Mouse (Mus musculus): Measurements from ENCODE around the gene Itgb3. TPM values are rescaled to one million over a fixed set of nuclear protein-coding genes. Genes with fewer than 3 reads are reported as not detected.

Gene Itgb3
- polyA plus RNA-seq, 1 experiment from 2014 or later, result 2.8 TPM

DNA sequence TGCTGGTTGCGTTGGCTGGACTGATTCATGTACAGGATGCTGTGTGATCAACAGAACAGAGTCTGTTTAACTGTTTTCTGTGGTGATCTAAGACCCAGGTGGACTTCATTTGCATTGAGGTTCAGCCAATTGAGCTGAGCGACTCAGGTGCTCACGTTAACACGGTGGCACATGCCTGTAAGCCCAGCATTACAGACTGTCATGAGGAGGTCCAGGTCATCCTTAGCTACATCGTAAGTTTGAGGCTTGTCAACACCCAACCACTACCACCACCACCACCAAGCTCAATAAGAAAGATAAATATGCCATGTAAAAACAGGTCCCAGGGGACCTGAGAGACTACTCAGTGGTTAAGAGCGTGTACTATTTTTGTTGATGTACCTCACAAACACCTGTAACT is 37.6 kb downstream of the Itgb3 start:
- no peak overlapping the region for H3K4me2 ChIP-seq (replicated peaks)
- no peaks in the 10 kb centered on the region for H3K36me3 ChIP-seq
- H3K4me1 ChIP-seq, result no peaks in the 10 kb centered on the region
- no peak overlapping the region for H3K27ac ChIP-seq (replicated peaks)
- H3K4me3 ChIP-seq, result no peak overlapping the region
- no peaks in the 10 kb centered on the region for H3K27me3 ChIP-seq
- no peak for ATAC-seq (ENCODE audit: low FRiP score, low read depth)
- no peaks in the 10 kb centered on the region for H3K9me3 ChIP-seq
- WGBS, result 96% methylated on average over 6 of the region's 6 CpGs
- H3K9ac ChIP-seq (replicated peaks), result no peak overlapping the region

DNA sequence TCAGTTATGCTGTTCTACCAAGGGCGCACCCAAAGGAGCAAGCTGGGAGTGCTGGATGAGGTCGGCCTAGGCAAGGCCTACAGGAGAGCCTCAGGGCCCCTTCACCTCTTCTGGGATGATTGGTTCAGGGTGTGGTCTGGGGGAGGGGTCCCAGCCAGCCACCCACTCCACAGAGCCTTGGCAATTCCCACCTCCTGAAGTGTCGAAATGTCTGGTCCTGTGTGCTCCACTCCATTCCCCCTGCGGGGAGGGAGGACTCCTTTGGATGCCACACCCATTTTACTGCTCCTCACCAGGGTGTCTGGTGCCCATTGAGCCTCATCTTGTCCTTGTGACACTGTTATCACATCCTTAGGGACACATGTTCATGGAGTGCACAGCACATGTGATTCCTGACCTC is 38.4 kb downstream of the Itgb3 start:
- WGBS, result 80% methylated on average over 4 of the region's 4 CpGs
- no peak for ATAC-seq (ENCODE audit: low FRiP score, low read depth)
- H3K4me3 ChIP-seq, result no peak overlapping the region

DNA sequence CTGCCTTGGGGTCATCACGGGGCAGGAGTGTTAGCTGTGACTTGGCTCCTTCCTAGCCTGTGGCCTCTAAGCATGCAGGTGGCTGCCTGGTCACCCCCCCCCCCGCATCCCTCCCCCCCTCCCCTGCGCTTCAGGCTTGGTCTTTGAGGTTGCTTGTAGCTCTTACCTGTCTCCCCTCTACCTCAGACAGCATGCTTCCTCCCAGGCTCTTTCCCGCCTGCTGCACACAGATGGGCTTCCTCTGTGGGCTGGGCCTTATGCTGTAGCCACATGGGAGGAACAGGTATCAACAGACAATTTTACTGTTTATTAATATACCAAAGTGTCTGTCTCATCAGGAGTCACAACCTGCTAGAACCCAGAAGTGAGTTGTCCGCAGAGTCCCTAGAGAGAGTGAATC is 38.8 kb downstream of the Itgb3 start:
- Histone ChIP-seq H3K36me3 (no peaks in the 10 kb centered on the region), H3K4me3 (no peak overlapping the region), H3K9me3 (no peaks in the 10 kb centered on the region), H3K4me2 (replicated peaks) (no peak overlapping the region), H3K4me1 (no peaks in the 10 kb centered on the region), H3K27ac (replicated peaks) (no peak overlapping the region), H3K9ac (replicated peaks) (no peak overlapping the region), H3K27me3 (no peaks in the 10 kb centered on the region)
- ATAC-seq (ENCODE audit: low FRiP score, low read depth), result no peak
- WGBS, result 90% methylated on average over 5 of the region's 5 CpGs

More for the DNA sequence above, 38.4 kb downstream of the Itgb3 start:
- Histone ChIP-seq H3K9me3 (no peaks in the 10 kb centered on the region), H3K27me3 (no peaks in the 10 kb centered on the region), H3K27ac (replicated peaks) (no peak overlapping the region), H3K4me1 (no peaks in the 10 kb centered on the region), H3K9ac (replicated peaks) (no peak overlapping the region), H3K4me2 (replicated peaks) (no peak overlapping the region), H3K36me3 (no peaks in the 10 kb centered on the region)

DNA sequence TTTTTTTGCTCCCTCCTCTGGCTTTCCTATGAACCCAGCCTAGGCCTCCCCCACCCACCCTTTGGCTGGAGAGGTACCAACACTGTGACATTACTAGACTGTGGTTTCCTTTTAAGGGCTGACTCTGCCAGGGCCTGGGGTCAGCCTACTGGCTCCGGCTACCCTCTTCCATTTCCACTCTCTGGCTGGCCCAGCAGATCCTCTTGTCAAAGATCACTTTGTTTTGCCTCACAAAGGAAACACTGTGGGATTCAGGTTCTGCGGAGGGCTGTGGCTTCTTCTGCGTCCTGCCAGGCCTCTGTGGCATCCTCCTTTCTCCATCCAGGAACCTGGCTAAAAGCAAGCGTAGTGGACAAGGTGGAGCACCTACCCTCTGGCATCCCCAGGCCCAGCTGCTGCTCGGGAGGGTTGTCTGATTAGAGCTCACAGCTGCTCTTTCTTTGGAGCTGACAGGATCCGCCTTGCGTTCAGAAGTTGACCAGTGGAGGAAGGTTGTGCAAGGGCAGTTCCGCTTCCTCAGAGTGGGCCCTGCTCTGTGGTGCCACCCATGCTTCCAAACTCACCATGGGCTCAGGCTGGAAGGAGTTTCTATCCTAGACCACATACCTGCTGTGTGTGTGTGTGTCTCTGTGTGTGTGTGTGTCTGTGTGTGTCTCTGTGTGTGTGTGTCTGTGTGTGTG is 39.5 kb downstream of the Itgb3 start:
- H3K27ac ChIP-seq (replicated peaks), result no peak overlapping the region
- H3K36me3 ChIP-seq, result no peaks in the 10 kb centered on the region
- no peak overlapping the region for H3K4me2 ChIP-seq (replicated peaks)
- no peaks in the 10 kb centered on the region for H3K9me3 ChIP-seq
- no peak overlapping the region for H3K9ac ChIP-seq (replicated peaks)
- 59% methylated on average over 8 of the region's 8 CpGs for WGBS
- no peak overlapping the region for H3K4me3 ChIP-seq
- ATAC-seq (ENCODE audit: low FRiP score, low read depth), result no peak
- H3K27me3 ChIP-seq, result no peaks in the 10 kb centered on the region
- H3K4me1 ChIP-seq, result no peaks in the 10 kb centered on the region

DNA sequence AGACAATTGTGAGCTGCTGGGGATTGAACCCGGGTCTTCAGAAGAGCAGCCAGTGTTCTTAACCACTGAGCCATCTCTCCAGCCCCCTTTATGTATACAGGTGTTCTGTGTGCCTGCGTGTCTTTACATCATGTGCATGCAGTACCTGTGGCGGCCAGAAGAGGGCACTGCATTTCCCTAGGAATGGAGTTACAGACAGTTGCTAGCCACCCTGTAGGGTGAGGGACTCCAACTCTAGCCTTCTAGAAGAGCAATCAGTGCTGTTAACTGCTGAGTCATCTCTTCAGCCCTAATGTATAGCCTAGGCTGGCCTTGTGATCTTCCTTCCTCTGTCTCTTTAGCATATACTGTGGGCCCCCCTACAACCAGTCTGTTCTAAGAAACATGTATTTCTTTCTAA is 40.8 kb downstream of the Itgb3 start:
- no peak overlapping the region for H3K9ac ChIP-seq (replicated peaks)
- no peak for ATAC-seq (ENCODE audit: low FRiP score, low read depth)
- H3K9me3 ChIP-seq, result no peaks in the 10 kb centered on the region
- no peak overlapping the region for H3K4me3 ChIP-seq
- H3K4me2 ChIP-seq (replicated peaks), result no peak overlapping the region
- no peak overlapping the region for H3K27ac ChIP-seq (replicated peaks)
- H3K36me3 ChIP-seq, result no peaks in the 10 kb centered on the region
- WGBS, result 55% methylated on average over 3 of the region's 3 CpGs
- no peaks in the 10 kb centered on the region for H3K27me3 ChIP-seq
- no peaks in the 10 kb centered on the region for H3K4me1 ChIP-seq

DNA sequence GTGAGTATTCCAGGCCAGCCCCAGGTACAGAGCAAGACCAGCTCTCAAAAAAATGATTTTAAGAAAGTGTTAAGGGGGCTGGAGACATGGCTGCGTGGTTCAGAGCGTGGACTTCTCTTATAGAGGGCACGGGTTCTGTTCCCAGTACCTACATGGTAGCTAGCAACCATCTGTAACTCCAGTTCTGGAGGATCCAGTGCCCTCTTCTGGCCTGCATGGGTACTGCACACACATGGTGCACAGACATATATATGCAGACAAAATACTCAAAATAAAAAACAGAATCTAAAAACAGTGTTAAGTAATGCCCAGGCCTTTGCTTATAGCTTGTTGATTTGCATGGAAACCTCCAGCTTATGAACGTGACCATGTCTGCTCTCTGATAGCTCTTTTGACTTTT is 52.8 kb downstream of the Itgb3 start:
- no peaks in the 10 kb centered on the region for H3K4me1 ChIP-seq
- H3K4me3 ChIP-seq, result no peak overlapping the region
- no peak overlapping the region for H3K4me2 ChIP-seq (replicated peaks)
- H3K9ac ChIP-seq (replicated peaks), result no peak overlapping the region
- ATAC-seq (ENCODE audit: low FRiP score, low read depth), result no peak
- no peak overlapping the region for H3K27ac ChIP-seq (replicated peaks)
- no peaks in the 10 kb centered on the region for H3K9me3 ChIP-seq
- H3K36me3 ChIP-seq, result no peaks in the 10 kb centered on the region
- 89% methylated on average over 4 of the region's 4 CpGs for WGBS
- no peaks in the 10 kb centered on the region for H3K27me3 ChIP-seq

DNA sequence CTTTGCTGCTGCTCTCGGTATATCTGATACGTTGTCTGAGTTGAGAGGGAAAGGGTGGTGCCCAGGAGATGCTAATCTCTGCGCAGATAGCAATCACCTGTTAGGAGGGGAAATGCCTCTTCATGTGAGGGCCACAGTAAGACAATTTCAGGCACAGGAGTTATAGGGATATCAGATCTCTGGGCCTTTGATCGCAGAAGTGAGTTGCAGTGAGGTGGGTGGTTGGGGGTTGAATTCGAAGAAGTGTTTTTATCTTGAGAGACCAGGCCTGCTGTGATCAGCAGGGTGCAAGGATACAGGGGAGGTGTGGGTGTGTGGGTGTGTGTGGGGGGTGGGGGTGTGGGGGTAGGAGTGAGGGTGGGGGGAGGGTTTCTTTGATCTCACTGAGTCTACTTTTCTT is 53.3 kb downstream of the Itgb3 start:
- WGBS, result 82% methylated on average over 5 of the region's 5 CpGs
- ATAC-seq (ENCODE audit: low FRiP score, low read depth), result no peak

DNA sequence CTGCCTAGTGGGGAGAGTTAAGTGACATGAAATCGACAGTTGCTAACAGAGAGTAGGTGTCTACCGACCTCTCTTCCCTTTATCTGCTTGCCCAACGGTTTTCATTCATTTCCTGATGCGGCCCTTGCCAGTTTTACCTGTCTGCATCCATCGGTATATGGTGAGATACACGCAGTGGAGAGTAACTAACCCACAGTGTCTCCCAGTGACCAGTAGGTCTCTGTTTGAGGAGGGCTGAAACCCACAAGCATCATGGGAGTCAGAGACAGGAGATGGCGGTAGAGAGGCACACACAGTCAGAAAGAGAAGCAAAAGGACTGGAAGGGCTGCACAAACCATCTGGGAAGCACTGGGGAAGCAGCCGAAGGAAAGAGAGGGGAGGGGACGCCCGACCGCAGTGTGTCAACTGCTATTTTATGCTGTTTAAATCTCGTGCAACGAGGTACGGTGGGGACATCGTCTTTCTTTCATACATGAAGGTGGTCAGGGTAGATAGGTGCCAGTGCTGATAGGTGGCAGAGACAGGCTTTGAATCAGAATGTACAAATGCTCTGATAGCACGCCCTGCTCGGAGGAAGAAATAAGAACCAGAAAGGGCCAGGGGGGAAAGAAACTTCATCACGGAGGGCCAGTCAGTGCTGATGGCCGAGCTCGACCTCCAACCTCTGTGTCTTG is 53.9 kb downstream of the Itgb3 start:
- ATAC-seq (ENCODE audit: low FRiP score, low read depth), result no peak
- H3K4me3 ChIP-seq, result no peak overlapping the region
- H3K27me3 ChIP-seq, result no peaks in the 10 kb centered on the region
- H3K36me3 ChIP-seq, result no peaks in the 10 kb centered on the region
- no peak overlapping the region for H3K4me2 ChIP-seq (replicated peaks)
- no peaks in the 10 kb centered on the region for H3K9me3 ChIP-seq
- WGBS, result 82% methylated on average over 20 of the region's 20 CpGs
- H3K27ac ChIP-seq (replicated peaks), result no peak overlapping the region
- no peaks in the 10 kb centered on the region for H3K4me1 ChIP-seq
- H3K9ac ChIP-seq (replicated peaks), result no peak overlapping the region

More for the DNA sequence above, 53.3 kb downstream of the Itgb3 start:
- Histone ChIP-seq H3K9me3 (no peaks in the 10 kb centered on the region), H3K9ac (replicated peaks) (no peak overlapping the region), H3K27me3 (no peaks in the 10 kb centered on the region), H3K4me1 (no peaks in the 10 kb centered on the region), H3K4me2 (replicated peaks) (no peak overlapping the region), H3K27ac (replicated peaks) (no peak overlapping the region), H3K4me3 (no peak overlapping the region), H3K36me3 (no peaks in the 10 kb centered on the region)

DNA sequence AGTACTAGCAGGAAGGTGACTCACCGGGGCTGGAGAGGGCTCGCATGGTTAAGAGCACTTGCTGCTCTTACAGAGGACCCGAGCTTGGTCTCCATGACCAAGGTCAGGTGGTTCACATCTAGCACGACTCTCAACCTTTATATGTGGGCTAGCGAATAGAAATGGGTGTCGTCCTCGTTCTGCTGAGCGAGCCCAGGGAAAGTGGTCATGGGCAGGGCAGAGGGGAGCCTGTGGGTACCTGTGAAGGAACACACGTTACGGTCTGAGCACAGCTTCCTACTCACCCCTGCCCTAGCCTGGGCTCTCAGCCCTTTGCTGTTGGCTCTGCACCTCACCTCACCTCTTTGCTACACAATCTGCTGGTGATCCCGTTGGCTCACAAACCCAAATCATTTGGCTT is 54.8 kb downstream of the Itgb3 start:
- no peaks in the 10 kb centered on the region for H3K36me3 ChIP-seq
- no peak overlapping the region for H3K4me2 ChIP-seq (replicated peaks)
- H3K27me3 ChIP-seq, result no peaks in the 10 kb centered on the region
- no peaks in the 10 kb centered on the region for H3K9me3 ChIP-seq
- WGBS, result 91% methylated on average over 11 of the region's 11 CpGs
- H3K9ac ChIP-seq (replicated peaks), result no peak overlapping the region
- no peak for ATAC-seq (ENCODE audit: low FRiP score, low read depth)
- no peak overlapping the region for H3K27ac ChIP-seq (replicated peaks)
- H3K4me3 ChIP-seq, result no peak overlapping the region
- H3K4me1 ChIP-seq, result no peaks in the 10 kb centered on the region

DNA sequence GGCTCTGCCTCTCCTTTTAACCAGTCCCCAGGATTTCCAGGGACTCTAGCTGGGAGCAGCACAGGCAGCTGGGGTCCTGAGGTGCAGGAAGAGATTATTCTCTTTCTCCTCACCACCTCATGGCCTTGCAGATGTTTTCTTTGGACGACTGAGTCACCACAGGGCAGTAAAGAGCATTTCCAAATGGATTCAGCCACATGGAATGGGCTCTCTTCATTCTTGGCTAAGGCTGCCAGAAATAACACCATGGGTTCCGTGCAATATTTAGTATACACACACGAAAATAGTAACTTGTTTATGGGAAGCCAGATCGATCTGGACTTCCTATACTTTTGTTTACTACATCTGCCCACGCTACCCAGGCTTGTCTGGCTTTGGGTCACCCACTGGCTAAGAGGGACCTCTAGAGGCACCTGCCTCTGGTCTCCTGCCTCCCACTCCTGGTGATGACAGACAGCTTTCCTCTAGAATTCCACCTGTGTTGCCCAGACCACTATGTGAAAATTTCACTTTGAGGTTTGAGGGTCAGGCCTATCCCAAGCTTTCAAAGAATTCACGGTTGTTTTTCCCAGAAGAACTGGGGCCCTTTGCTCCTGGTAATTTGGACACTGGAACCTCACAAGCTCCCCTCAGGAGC is 55.6 kb downstream of the Itgb3 start:
- Histone ChIP-seq H3K4me2 (replicated peaks) (no peak overlapping the region), H3K36me3 (no peaks in the 10 kb centered on the region), H3K4me3 (no peak overlapping the region), H3K27ac (replicated peaks) (no peak overlapping the region), H3K9ac (replicated peaks) (no peak overlapping the region), H3K27me3 (no peaks in the 10 kb centered on the region), H3K9me3 (no peaks in the 10 kb centered on the region), H3K4me1 (no peaks in the 10 kb centered on the region)
- no peak for ATAC-seq (ENCODE audit: low FRiP score, low read depth)
- 86% methylated on average over 6 of the region's 6 CpGs for WGBS

DNA sequence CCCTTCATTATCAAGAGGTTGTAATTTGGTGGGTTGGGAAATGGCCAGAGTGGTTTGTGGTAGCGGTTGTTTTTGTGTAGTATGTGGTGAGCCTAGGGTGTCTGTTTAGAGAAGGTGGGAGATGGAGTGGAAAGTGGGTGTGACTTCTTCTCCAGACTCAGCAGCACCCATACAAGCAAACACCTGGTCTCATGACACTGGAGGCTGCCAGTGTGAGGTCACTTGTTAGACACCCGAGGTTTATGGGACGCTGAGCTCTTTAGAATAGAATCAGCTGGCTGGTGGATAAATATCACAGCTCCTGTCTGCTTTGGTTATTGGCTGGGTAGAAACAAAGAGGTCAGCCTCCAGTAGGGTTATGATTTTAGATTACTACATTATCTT is 56.1 kb downstream of the Itgb3 start:
- Histone ChIP-seq H3K36me3 (no peaks in the 10 kb centered on the region), H3K4me3 (no peak overlapping the region), H3K27ac (replicated peaks) (no peak overlapping the region), H3K9me3 (no peaks in the 10 kb centered on the region), H3K4me2 (replicated peaks) (no peak overlapping the region), H3K27me3 (no peaks in the 10 kb centered on the region), H3K4me1 (no peaks in the 10 kb centered on the region), H3K9ac (replicated peaks) (no peak overlapping the region)
- no peak for ATAC-seq (ENCODE audit: low FRiP score, low read depth)
- WGBS, result 84% methylated on average over 3 of the region's 3 CpGs

DNA sequence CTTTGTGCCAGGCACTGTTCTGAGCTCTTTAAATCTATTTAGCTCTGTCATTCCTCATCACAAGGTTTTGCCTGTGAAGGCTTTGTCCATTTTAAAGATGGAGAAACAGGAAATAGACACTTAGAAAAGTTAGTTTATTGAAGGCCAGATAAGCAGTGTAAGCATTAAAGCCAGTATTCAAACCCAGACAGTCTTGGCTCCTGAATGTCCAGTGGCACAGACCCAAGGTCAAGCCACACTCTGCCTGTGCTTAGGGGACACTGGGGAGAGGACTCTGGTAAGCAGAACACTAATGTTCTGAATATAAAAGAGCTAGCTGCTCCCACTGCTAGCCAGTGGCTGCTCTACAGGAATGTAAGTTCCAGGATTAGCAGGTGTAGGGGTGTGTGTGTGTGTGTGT is 56.6 kb downstream of the Itgb3 start:
- H3K27me3 ChIP-seq, result no peaks in the 10 kb centered on the region
- H3K9ac ChIP-seq (replicated peaks), result no peak overlapping the region
- H3K4me1 ChIP-seq, result no peaks in the 10 kb centered on the region
- H3K9me3 ChIP-seq, result no peaks in the 10 kb centered on the region
- H3K4me2 ChIP-seq (replicated peaks), result no peak overlapping the region
- ATAC-seq (ENCODE audit: low FRiP score, low read depth), result no peak
- H3K36me3 ChIP-seq, result no peaks in the 10 kb centered on the region
- no peak overlapping the region for H3K27ac ChIP-seq (replicated peaks)
- no peak overlapping the region for H3K4me3 ChIP-seq
